Mouse (Mus musculus) WW6 (cell line): ENCODE data around the gene Gsdme.
A peak's percentile ranks its signal among the peaks of the same experiment; 100 is the strongest.

ENCODE experiments used
- DNase-seq: peaks from one replicate; pipeline ENCODE4 v3.0.0-alpha.2; 2013; ENCODE audit warnings: low read depth, low spot score

Gene Gsdme

DNA sequence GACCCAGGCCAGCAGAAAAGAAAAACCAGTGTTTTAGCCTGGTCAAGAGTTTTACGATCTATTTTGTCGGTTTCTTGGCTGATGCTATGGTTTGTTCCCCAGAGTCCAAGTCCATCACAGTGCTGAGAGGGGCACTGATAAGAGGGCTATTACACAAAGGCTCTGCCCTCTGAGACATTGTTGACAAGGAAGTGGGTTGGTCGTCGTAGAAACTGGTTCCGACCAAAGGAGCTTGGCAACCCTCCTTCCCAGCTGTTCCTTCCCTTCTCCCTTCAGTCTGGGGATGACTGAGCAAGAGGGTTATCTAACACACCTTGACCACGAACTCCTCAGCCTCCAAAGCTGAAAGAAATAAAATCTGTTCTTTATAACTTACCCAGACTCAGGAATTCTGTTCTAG is at the start of gene Gsdme:
Gene Gsdme, minus strand, starts transcription at position 193 of the 400 bp plus-strand sequence.
- no peak for DNase-seq

DNA sequence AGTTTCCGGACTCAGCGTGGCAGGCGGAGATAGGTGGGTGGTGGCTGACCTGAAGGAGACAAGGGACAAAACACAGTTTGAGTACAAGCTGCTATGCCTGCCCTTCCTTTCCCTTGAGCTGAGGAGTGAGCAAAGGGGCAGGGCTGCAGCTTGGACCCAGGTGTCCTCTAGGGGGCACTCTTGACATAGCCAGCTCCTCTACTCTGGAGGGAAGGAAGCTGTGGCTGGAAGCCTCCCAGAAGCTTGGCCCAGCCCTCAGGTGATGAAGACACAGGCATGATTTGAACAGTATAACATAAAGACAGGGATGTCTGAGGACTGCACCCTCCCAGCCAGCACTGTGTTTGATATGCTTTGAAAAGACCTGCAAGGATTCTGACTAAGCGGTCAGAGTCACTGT is 49.0 kb upstream of the Gsdme start:
- peak; percentile 61 for DNase-seq

DNA sequence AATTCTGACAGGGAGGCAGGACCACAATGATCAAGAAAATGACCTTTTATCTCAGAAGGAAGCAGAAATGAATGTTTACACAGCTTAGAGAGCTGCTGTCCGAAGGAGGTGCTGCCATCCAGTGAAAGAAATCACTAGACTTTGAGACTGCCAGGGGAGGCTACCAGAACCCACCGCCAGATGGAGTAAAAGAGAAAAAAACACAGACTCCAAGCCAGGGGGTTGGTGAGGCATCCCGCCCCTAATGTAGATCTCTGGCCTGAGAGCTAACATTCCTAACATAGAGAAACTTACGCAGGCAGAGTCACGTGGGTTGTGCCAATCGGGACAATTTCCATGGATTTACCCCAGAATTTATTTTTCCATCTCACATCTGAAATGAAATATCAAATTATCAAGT is 45.4 kb upstream of the Gsdme start:
- DNase-seq = no peak

DNA sequence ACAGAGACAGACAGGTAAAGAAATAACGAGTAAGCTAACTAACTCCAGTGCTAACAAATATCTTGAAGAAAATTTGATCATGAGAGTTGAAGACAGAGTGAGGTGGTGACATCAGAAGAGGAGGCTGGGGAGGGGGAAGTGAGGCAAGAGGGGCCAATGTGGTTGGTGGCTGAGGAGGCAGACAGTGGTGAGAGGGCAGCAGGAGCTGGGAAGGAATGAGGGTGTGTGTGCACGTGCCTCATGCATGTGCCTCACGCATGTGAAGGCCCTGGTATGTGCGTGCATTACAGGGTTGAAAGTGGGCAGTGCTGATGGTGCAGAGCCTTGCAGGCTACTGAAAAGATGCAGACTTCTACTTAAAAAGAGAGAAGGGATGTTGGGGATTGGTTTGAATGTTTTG is 43.0 kb upstream of the Gsdme start:
- no peak for DNase-seq

DNA sequence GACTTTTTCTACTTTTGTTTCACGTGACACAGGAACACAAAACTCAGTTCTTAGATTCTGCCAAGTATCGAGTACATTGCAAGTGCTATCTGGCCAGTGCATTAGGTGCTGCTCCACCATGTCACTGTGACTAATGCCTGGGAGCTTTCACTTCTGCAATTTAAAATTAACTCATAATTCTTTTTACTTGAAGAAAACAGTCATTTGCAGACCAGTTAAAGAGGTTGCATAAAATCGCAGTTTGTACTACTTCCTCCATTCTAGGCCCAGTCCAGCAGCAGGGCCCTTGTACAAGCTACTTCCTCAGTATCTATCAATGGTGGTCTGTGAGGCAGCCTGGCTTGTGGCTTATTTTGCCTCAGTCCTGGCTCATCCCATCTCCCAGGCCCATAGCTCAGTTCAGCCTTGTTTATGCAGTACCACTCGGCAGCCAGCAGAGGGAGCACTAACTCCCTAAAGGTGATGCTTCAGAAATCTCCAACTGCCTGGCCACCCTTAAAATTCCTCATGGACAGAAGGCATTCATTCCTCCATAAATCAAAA is 41.4 kb upstream of the Gsdme start:
- no peak for DNase-seq

DNA sequence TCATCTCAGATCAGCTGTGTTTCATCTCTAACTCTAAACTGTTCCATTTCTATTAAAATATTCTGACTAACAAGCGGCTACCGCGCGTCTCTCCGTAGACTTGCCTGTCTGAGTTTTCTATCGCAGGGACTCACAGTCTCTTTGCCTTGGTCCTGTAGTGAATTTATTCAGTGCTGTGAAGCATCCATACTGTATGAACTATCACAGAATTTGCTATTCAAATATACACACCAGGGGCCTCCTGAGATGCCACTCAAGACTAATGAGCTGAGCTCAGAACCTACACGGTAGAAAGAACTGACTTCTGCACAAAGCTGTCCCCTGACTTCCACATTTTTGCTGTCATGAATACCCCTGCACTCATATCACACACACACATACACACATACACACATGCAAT is 37.5 kb upstream of the Gsdme start:
- no peak for DNase-seq

DNA sequence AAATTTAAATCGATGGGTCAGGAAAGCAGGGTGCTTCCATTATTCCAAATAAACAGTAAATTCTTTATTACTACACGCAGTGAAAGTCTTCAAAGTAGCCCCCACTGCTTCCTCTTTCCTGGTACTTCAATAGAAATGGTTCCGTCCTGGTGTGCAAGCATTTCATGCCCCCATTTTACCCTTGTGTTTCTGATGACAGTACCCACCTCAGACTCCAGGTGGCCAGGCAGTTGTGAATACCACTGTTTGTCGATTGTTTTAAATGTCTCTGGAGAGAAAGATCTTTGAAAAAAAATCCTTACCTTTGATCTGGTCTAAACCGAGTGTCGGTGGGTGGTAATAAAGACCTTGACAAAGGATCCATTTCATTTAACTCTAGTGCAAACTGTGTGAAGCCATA is 37.0 kb upstream of the Gsdme start:
- no peak for DNase-seq

DNA sequence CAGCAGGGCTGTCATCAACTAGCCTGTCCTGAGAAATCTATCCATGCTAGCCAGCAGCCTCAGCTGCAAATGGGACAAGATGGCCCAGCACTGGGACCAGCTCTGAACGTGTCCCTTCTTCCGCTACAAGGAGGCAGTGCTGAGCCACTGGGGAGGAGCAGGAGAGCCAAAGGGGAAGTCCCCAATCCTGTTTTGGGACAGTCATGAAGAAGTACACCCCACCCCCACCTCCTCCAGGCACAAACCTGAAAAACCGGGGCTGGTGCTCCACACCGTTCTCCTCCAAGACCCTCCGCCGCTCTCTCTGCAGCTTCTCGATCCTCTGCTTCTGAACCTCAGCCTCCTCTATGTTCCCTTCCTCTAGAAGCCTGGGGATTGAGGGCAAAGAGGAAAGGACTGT is 35.4 kb upstream of the Gsdme start:
- DNase-seq = no peak

DNA sequence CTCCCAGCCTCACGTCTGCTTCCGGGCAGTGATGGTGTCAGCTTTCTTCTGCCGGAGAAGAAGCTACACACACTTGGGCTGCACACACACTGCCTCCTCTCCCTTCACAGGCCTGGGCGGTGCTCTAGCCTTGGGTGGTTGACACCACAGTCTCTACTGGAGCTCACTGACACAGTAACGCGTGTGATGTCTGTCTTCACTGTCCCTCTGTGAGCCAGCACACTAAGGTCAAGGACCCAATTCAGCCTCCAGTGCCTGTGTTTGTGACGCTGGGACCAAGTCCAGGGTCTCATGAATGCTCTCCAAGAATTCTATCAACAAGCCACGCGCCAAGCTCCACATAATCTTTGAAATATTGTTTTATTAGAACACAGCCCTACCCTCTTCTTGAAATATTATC is 34.0 kb upstream of the Gsdme start:
- no peak for DNase-seq

DNA sequence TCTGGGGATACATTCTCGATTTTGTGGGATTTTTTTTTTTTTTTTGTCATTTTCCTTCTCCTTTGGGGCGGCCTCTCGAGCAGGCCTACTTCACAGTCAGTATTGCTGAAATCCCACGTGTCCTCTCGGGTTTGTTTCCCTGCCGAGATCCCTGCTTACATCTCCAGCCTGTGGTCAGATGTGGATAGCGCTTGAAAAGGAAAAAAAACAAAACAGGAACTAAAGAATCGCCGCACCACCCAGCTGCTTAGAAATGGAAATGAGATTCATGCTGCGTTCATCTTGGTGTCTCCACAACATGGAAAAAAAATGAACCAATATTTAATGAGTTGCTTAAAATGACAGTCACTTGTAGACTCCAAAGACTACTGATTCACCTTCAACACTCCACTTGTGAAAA is 31.5 kb upstream of the Gsdme start:
- DNase-seq = no peak

DNA sequence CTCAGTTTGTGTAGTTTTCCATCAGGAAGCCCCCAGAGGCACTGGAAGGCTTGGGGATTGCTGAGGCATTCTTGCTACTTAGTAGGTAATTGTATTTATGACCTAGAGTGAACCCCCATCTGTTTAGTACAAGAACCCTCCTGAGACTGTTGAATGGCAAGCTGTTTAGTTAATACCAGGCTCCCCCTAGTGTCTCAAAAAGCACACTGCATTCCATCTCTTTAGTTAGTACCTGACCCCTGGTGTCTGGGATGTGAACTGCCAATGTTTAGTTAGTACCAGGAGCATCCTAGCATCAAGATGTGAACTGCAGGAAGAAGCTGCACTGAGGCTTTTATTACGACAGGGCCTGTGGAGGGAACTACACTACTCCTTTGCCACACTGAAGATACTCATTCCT is 30.5 kb upstream of the Gsdme start:
- DNase-seq = peak; percentile 70

DNA sequence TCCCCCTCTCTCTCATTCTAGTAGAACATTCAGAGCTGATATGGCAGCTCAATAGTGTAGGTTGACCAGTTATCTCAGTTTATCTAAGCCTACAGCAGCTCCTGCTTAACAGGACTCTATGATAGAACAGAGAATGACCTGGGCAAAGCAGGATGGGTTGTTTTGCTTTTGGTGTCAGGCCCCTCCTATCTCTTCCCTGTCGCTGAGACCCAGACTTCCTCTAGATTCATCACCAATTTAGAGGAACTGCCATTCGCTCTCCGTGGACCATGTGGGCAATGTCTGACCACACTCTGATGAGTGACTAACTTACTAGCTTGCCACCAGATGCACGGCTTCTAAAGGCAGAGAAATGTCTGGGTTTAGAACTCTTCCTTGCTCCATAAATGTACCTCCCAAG is 28.0 kb upstream of the Gsdme start:
- no peak for DNase-seq

DNA sequence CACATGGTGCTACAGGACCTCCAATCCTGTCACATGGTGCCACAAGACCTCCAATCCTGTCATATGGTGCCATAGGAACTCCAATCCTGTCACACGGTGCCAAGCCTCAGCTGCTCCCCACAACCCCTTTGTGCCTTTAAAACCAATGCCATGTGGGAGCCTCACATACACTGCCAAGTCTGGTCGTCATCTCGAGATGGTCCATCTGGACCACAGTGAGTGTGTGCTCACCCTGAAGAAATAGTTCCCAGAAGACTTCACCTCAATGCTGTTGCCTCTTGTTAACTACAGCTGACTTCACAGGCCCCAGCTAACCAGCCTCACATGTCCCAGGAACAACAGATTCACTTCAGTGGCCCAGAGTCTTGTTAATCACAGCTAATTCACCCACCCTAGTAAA is 23.2 kb upstream of the Gsdme start:
- DNase-seq = no peak

DNA sequence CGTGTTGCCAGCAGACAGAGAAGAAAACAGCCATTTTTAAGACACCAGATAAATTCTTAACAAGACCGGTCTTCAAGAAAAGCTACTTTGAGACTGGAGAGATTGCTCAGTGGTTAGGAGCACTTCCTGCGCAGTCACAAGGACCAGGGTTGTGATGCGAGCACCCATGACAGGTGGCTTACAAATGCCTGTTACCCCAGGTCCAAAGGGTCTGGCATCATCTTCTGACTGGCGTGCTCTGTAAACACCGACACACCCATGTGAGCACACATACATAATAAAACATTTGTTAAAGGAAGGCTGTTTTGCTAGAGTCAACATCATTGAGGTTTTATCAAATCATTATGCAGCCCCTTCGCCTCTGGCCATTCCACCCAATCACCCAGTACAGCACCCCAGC is 16.0 kb upstream of the Gsdme start:
- DNase-seq = no peak

DNA sequence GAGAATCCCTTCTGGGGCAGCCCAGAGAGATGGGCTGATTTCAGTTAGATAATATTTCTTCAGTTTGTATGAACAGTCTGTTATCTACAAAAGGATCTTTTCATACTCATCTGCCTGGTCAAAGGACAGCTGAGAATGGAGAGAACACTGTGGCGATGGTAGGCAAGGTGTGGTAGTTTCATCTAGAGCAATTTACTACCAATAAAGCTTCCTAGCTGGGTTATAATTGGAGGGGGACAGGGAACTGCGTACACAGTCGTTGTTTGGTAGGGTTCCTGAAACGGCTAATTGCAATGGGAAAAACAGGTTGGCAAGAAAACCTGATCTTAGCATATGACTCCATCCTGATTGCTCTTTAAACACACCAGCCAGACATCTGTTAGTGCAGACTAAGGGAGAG is 10.3 kb upstream of the Gsdme start:
- no peak for DNase-seq

DNA sequence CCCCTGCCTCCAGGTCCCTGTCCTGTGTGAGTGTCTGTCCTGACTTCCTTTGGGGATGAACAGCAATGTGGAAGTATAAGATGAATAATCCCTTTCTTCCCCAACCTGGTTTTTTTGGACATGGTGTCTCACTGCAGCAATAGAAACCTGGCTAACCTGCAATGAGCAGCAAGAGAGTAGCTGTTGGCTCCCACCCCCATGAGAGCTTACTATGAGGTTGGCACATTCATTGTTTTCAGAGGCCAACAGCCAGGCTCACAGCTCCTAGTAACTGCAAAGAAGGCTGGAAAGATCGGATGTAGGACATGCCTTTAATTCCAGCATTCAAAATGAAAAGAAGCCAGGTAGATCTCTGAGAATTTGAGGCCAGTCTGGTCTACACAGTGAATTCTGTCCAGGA is 9.8 kb upstream of the Gsdme start:
- DNase-seq = no peak

DNA sequence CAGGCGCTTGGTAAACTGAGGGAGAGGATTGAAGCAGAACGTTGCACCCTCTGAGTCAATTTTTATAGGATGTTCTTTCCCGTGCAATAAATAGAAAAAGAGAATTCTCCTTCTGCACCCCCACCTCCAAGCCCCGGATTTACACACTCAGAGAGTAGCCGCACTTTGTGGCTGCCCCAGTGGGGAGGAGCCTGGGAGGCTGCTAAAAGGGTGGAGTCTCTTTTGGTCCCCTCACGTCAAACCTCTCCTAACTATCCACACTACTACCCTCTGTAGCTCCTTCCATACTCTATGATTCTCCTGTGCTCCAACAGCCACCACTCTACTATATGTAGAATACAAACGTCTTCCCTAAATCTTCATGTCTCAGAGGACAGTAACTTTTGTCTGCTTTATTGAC is 1.4 kb downstream of the Gsdme start:
- no peak for DNase-seq

DNA sequence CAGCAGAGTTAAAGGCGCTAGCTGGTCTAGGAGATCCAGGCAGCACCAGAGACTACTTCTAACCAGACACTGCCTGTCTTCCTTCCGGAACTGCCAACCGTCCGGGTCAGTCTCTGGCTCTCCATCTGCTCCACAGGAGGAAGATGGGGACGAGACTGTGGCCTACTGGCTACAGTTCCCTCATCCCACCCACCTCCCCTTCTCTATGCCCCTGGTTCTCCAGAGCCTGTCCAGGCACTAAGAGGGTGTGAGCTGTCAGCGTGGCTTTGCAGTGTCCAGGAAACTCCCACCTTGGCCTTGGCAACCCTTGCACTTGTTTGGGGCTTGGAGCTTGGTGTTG is 1.8 kb downstream of the Gsdme start:
- DNase-seq = no peak

DNA sequence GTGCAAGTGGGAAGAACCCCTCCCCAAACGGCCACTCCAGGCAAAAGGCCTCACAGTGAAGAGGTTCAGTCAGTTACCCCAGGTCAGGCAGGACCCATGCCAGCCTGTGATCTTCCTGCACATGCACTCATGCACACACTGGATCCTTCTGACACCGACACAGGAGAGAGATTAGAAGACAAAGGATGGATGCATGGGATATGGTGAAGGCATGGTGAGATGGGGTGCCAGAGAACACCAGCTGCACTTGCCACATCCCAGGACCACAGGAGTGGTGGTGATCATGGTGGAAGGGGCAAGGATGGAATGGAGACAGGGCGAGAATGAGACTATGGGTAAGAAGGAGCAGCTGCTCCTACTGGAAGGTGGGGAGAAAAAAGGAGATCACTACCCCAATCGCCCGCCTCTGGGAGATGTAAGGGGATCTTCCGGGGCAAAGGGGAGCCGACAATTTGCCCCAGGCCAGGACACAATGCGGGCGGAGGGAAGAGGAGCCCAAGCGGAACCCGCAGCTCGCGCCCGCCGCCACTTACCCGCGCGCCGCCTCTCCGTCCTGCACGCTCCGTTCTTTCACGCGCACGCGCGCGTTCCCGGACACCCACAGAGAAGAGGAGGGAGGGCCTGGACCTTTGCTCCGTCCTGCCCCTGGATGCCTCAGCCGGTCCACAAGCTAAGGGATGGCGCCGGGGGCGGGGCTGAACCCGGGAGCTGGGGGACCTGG is 2.3 kb downstream of the Gsdme start:
- peak; percentile 39 for DNase-seq

DNA sequence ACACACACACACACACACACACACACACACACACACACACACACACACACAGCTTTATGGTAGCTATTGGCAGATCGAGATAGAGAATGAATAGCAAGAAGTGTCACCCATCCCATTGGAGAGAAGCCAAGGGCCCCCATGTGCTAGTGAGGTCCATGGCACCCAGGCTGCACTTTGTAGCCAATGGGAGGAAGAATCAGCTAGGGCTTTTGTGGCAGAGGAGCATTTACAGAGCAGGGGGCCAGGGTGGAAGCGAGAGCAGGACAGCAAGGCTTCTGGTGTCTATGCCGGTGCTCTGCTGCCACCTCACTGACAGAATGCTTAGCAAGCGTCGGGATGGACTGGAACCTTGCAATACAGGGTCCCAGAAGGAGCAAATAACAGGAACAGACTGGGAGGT is 8.3 kb downstream of the Gsdme start:
- no peak for DNase-seq

DNA sequence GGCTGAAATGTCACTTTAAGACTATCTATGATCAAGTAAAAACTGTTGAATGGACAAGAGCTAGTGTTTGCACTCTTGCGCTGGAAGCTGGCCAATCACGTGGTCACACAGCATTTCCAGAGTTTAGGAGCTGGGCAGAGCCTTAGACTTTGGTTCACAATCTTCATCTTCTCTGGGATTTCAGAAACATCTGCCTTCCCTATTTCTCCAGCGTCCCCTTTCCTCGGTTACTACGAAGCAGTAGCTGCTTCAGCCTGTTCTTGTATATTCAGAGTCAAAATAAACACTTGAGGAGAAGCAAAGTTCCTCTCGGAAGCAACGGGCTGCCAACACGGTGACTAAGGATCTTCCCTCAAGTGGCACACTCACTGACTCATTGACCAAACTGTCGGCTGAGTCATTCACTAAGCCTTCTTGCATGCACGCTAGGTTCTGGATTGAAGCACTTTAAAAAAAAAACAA is 8.9 kb downstream of the Gsdme start:
- no peak for DNase-seq

DNA sequence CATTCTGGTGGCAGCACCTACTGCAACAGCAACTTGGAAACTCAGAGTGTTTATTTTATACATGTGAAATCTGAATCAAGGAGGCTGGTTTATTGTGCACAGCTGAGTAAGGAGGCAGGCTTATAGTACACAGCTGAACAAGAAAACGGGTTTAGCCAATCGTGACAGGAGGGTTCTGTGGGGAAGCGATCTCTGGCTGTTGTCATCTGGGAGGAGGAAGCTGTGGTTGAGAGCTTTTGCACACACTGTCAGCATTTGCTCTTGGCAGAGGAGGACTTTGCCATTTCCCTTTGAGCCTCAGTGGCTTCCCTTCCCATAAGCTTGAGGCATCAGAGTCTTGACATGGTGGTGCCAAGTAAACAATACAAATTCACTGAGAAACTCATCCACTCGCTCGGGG is 11.0 kb downstream of the Gsdme start:
- no peak for DNase-seq

DNA sequence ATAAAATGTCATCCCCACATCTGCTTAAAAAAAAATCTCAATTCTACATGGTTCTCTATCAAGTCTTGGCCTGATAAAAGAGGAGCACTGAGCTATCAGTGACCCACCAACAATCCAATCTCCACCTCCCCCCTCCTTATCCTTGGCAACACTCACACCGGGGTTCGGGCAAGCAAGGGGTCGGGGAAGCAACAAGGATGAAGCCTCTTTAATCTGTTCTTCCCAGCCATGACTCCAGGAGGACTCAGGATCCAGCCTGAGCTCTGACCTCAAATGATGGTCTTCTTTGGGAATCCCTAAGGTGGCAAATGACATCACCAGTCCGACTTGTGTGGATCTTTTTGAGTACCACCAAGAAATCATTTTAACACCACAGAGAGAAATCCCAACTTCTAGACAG is 15.9 kb downstream of the Gsdme start:
- no peak for DNase-seq

DNA sequence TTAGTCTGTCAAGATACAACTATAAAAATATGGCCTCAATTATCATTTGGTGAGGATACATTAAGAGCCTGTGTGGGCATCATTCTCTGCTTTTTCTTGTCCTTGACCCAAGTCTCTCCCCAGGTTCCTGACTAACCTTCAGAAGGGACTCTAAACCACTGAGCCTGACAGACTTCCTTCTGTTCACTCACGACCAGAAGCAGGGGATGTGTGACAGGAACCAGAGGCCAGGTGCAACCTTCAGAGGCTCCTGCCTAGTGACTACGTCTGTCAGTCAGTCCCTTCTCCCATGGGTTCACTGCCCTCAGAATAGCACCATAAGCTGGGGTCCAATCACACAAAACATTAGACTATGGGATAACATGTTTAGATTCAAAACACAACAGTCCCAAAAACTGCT is 16.3 kb downstream of the Gsdme start:
- DNase-seq = no peak
